Mouse (Mus musculus) C2C12 (cell line): ENCODE results near the gene Cacul1. TPM values are rescaled to one million over a fixed set of nuclear protein-coding genes. Genes with fewer than 3 reads are reported as not detected.

Experiments
- H3K27me3 ChIP-seq: one replicate; pipeline ENCODE4 v1.6.1; 2011; ENCODE audit not compliant: control insufficient read depth, insufficient read depth, insufficient read length
- H3K36me3 ChIP-seq: one replicate; pipeline ENCODE4 v1.6.1; 2011; ENCODE audit not compliant: control insufficient read depth, insufficient read depth
- H3K4me3 ChIP-seq: one replicate; pipeline ENCODE4 v1.5.1; 2011; ENCODE audit warnings: mild to moderate bottlenecking, control low read depth; ENCODE audit not compliant: poor library complexity, insufficient read depth, severe bottlenecking
- H3K79me2 ChIP-seq: one replicate; pipeline ENCODE4 v1.6.1; 2011; ENCODE audit not compliant: control insufficient read depth, insufficient read depth
- H3K79me3 ChIP-seq: one replicate; pipeline ENCODE4 v1.6.1; 2011; ENCODE audit warnings: low read depth, control low read depth
- H3ac ChIP-seq: one replicate; pipeline ENCODE3; 2011; ENCODE audit warnings: low read depth; ENCODE audit not compliant: control insufficient read depth, insufficient read length
- CEBPB ChIP-seq: IDR thresholded peaks from one replicate; pipeline ENCODE4 v1.6.1; 2011; ENCODE audit warnings: low read depth, mild to moderate bottlenecking, control low read depth, moderate library complexity
- CTCF ChIP-seq: IDR thresholded peaks from one replicate; pipeline ENCODE4 v1.5.1; 2011; ENCODE audit not compliant: control insufficient read depth, insufficient read depth, insufficient read length
- FOSL1 ChIP-seq: IDR thresholded peaks from one replicate; pipeline ENCODE4 v1.8.0; 2011; ENCODE audit warnings: mild to moderate bottlenecking, low read length; ENCODE audit not compliant: poor library complexity, insufficient read depth, severe bottlenecking
- MAX ChIP-seq: IDR thresholded peaks from one replicate; pipeline ENCODE4 v1.6.1; 2011; ENCODE audit warnings: mild to moderate bottlenecking, control low read depth
- MYOD1 ChIP-seq: IDR thresholded peaks from one replicate; pipeline ENCODE4 v1.6.1; 2011; ENCODE audit warnings: low read depth; ENCODE audit not compliant: control insufficient read depth, insufficient read length
- MYOG ChIP-seq: IDR thresholded peaks from one replicate; pipeline ENCODE4 v1.6.1; 2011; ENCODE audit not compliant: control insufficient read depth, insufficient read length; ENCODE audit errors: extremely low read depth
- USF1 ChIP-seq: IDR thresholded peaks from one replicate; pipeline ENCODE4 v1.6.1; 2011; ENCODE audit warnings: low read depth, mild to moderate bottlenecking, control low read depth, moderate library complexity
- polyA plus RNA-seq: library from polyadenylated mRNA; unstranded; fragments of >200 nt; fragmentation: generic; extraction: Trizol; gene quantifications from one replicate; pipeline ENCODE4 v1.2.1, GENCODE M21; 2012; ENCODE audit warnings: missing spikeins

Cacul1 gene
- polyA plus RNA-seq, 1 experiment = 11.2 TPM

DNA sequence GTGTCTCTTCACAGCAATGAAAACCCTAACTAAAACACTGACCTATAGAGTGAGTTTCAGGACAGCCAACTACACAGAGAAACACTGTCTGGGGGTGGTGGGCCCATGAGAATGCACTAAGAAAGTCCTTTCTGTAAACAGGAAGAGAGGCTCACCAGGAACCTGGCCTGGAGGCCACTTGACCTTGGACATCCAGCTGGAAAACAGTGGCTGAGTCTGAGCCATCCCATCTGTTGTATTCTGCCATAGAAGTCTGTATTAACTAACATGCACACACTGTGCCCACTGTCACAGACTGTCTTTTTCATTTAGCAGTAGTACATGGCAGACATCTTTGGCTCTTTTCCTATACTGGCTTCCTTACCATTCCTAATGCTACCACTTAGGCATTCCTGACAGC lies 80.6 kb downstream of the Cacul1 start:
- Histone ChIP-seq H3K27me3 (no peaks in the 10 kb centered on the region), H3K4me3 (no peak overlapping the region), H3K36me3 (no peaks in the 10 kb centered on the region), H3ac (no peak overlapping the region), H3K79me3 (no peaks in the 10 kb centered on the region), H3K79me2 (no peaks in the 10 kb centered on the region)
- TF ChIP-seq FOSL1 (no peak), MAX (no peak), MYOG (no peak), CEBPB (no peak), CTCF (no peak), USF1 (no peak), MYOD1 (no peak)

DNA sequence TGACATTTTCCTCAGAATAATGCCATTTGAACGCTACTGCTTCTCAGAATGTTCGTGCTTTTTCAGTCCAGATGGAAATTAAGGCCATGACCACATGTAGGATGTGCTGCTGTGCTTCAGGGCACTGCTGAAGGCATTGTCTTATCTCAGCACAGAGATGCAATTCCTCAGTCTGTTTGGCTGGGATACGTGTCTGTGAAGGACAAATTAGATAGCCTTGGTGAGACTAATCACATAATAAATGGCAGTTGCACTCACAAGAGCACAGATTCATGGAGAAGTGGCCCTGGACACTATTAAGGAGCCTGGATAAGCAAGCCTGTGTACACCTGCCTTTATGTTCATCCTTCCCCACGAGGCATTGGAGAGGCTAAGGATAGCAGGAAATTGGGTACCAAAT lies 83.7 kb downstream of the Cacul1 start:
- no peaks in the 10 kb centered on the region for H3K36me3 ChIP-seq
- H3K4me3 ChIP-seq = no peak overlapping the region
- no peak for TF ChIP-seq MAX
- no peak for TF ChIP-seq FOSL1
- TF ChIP-seq MYOG = no peak
- no peak for TF ChIP-seq USF1
- H3K79me3 ChIP-seq = no peaks in the 10 kb centered on the region
- H3K27me3 ChIP-seq = no peaks in the 10 kb centered on the region
- no peaks in the 10 kb centered on the region for H3K79me2 ChIP-seq
- H3ac ChIP-seq = no peak overlapping the region

DNA sequence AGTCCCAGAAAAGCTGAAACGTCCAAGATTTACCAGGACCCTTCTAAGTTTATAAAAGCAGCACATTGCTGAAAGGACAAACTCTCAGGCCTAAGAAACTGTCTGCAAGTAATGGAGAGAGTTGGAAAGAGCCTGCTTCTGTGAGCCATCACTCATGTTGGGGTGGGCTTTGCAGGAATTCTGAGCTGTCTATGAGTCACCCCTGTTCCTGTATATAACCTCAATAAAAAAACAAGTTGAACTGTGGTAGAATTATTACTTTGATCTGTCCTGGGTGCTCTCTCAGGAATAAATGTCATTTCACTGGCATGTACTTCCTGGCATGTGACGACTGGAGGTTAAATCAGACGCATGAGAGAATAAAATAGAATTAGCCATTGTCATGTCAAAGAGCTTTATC lies 85.1 kb downstream of the Cacul1 start:
- Histone ChIP-seq H3K4me3 (no peak overlapping the region), H3K36me3 (no peaks in the 10 kb centered on the region), H3K79me2 (no peaks in the 10 kb centered on the region), H3ac (no peak overlapping the region), H3K27me3 (no peaks in the 10 kb centered on the region), H3K79me3 (no peaks in the 10 kb centered on the region)
- TF ChIP-seq MAX (no peak), USF1 (peak; percentile 70), MYOD1 (no peak), FOSL1 (peak; percentile 95)

DNA sequence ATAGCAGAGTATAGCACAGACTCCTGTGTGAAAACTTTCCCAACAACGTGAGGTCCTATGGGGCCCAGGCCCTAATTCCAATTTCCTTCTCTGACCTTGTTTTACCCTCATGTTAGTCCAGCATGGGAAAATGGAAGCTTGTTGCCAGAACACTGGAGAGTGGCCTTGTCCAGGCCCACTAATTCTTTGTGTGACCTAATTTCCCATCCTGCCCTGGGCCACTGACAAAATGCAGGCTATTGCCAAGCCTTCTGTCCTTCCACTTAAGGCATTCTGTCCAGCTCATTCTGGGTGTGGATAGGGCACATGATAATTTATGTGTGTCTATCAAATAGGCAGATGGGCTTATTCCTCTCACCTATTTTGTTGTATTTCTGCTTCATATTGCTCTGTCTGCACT lies 91.3 kb downstream of the Cacul1 start:
- no peak for TF ChIP-seq MYOG
- TF ChIP-seq MAX = no peak
- TF ChIP-seq CTCF = no peak
- TF ChIP-seq CEBPB = no peak
- no peak for TF ChIP-seq USF1
- TF ChIP-seq FOSL1 = no peak
- no peak for TF ChIP-seq MYOD1
- Histone ChIP-seq H3K79me3 (no peaks in the 10 kb centered on the region), H3K4me3 (no peak overlapping the region), H3K36me3 (no peaks in the 10 kb centered on the region), H3K27me3 (no peaks in the 10 kb centered on the region), H3K79me2 (no peaks in the 10 kb centered on the region), H3ac (no peak overlapping the region)

DNA sequence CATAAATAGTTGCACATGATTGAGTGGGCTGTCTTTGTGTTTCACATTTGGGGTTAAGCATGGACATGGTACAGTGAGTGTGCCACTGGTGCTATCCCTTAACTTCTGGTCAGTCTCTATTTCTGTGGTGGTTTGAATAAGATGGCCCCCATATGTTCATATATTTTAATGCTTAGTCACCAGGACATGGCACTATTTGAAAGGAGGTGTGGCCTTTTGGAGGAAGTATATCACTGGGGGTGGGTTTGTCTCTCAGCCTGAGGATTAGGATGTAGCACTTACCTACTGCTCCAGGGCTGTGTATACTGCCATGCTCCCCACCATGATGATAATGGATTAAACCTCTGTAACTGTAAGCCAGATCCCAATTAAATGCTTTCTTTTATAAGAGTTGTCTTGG lies 95.6 kb downstream of the Cacul1 start:
- Histone ChIP-seq H3K36me3 (no peaks in the 10 kb centered on the region), H3K79me2 (no peaks in the 10 kb centered on the region), H3K27me3 (no peaks in the 10 kb centered on the region), H3K79me3 (no peaks in the 10 kb centered on the region), H3K4me3 (no peak overlapping the region), H3ac (no peak overlapping the region)
- no peak for TF ChIP-seq MAX

DNA sequence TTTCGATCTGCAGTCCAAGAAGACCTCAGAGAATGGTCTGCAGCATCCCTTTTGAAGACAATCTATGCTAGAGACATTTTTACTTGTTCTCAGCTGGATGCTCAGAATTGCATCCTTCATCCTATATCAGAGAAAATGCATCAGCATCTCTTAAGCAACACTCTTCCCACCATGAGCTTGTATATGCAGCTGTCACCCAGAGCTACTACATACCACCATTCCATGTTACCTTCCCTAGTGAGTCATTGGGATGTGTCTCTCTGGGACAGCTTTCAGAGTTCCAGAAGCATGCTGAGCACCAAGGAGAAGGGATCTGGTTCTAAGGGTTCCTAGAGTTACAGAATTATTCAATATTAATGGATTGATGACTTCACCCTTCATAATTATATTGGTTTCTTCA lies 102.0 kb downstream of the Cacul1 start:
- Histone ChIP-seq H3ac (no peak overlapping the region), H3K79me3 (no peaks in the 10 kb centered on the region), H3K36me3 (no peaks in the 10 kb centered on the region), H3K4me3 (no peak overlapping the region), H3K79me2 (no peaks in the 10 kb centered on the region), H3K27me3 (no peaks in the 10 kb centered on the region)
- no peak for TF ChIP-seq USF1
- TF ChIP-seq CEBPB = peak; percentile 28
- TF ChIP-seq CTCF = no peak
- TF ChIP-seq MYOG = no peak
- TF ChIP-seq MYOD1 = peak; percentile 90
- no peak for TF ChIP-seq FOSL1
- TF ChIP-seq MAX = no peak

DNA sequence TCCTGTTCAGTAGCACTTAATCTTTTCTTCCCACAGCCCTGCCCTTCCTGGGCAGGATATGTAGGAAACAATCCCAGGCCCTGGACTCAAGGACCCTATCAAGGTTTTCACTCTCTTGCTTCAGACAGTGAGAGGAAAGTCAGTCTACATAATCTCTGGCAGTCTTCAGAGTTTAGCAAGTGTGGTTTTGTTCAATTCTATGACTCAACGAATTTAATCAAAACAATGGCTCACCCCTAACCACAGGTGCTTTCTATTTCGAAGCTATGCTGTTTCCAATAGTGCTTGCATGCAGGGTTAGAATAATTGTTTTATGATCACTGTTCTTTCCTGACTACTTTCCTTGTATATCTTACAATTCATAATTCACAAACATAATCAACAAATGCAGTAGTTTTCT lies 103.0 kb downstream of the Cacul1 start:
- H3ac ChIP-seq = no peak overlapping the region
- TF ChIP-seq FOSL1 = peak; percentile 65
- TF ChIP-seq MAX = no peak
- TF ChIP-seq USF1 = no peak
- TF ChIP-seq CEBPB = peak; percentile 21
- no peak for TF ChIP-seq MYOG
- no peak for TF ChIP-seq CTCF
- peak; percentile 51 for TF ChIP-seq MYOD1
- no peak overlapping the region for H3K4me3 ChIP-seq
- no peaks in the 10 kb centered on the region for H3K27me3 ChIP-seq
- H3K79me2 ChIP-seq = no peaks in the 10 kb centered on the region
- H3K36me3 ChIP-seq = no peaks in the 10 kb centered on the region
- no peaks in the 10 kb centered on the region for H3K79me3 ChIP-seq
